Mouse (Mus musculus): ENCODE data around the gene Rims3. TPM values are rescaled to one million over a fixed set of nuclear protein-coding genes. Genes with fewer than 3 reads are reported as not detected.

The Rims3 gene
- total and polyA plus RNA-seq, 2 experiments from 2014 or later = 0.04 to 0.05 TPM

- Histone ChIP-seq H3K27ac (ENCODE audit: low read depth) (0 out of 2 replicates have a peak overlapping the region, but pooled peaks have one; percentile 30), H3K4me3 (ENCODE audit: low read depth, low read length) (no peak overlapping the region), H3K9ac (replicated peaks; ENCODE audit: low read depth, low read length) (no peak overlapping the region), H3K4me1 (ENCODE audit: control insufficient read depth, insufficient read depth) (peaks cover 24% of the 10 kb centered on the region), H3K27me3 (ENCODE audit: control insufficient read depth, insufficient read depth, low read length) (no peaks in the 10 kb centered on the region), H3K9me3 (replicated peaks; ENCODE audit: control insufficient read depth, low read length) (no peaks in the 10 kb centered on the region), H3K36me3 (replicated peaks; ENCODE audit: control insufficient read depth, insufficient read depth, low read length) (no peaks in the 10 kb centered on the region), H3K4me2 (ENCODE audit: low read depth, low read length) (no peak overlapping the region)
- TF ChIP-seq EP300 (IDR thresholded peaks at IDR 0.05; ENCODE audit: low read depth) (no peak), CTCF (IDR thresholded peaks at IDR 0.05; ENCODE audit: low read depth) (no peak)
- DNase-seq (ENCODE audit: low spot score) (no peak), ATAC-seq (ENCODE audit: insufficient read depth, low read depth) (no peak)
- 80% methylated on average over 2 of the region's 2 CpGs for WGBS
These were observed 32.3 kb upstream of the Rims3 start for GRCm38 (mm10) chr4:120822191-120822911.

- ATAC-seq (ENCODE audit: insufficient read depth, low read depth) (peak; percentile 93), DNase-seq (ENCODE audit: low spot score) (peak; percentile 92)
- peak overlapping the region; percentile 68 for H3K4me3 ChIP-seq (ENCODE audit: low read depth, low read length)
- H3K9ac ChIP-seq (replicated peaks; ENCODE audit: low read depth, low read length) = peak overlapping the region; percentile 96
- H3K36me3 ChIP-seq (replicated peaks; ENCODE audit: control insufficient read depth, insufficient read depth, low read length) = no peaks in the 10 kb centered on the region
- H3K27me3 ChIP-seq (ENCODE audit: control insufficient read depth, insufficient read depth, low read length) = no peaks in the 10 kb centered on the region
- H3K9me3 ChIP-seq (replicated peaks; ENCODE audit: control insufficient read depth, low read length) = no peaks in the 10 kb centered on the region
- H3K4me2 ChIP-seq (ENCODE audit: low read depth, low read length) = peak overlapping the region; percentile 72
- peaks cover 22% of the 10 kb centered on the region for H3K4me1 ChIP-seq (ENCODE audit: control insufficient read depth, insufficient read depth)
- peak overlapping the region; percentile 99 for H3K27ac ChIP-seq (ENCODE audit: low read depth)
- 0% methylated on average over 46 of the region's 53 CpGs for whole genome bisulfite sequencing
- TF ChIP-seq EP300 (IDR thresholded peaks at IDR 0.05; ENCODE audit: low read depth) = peak; percentile 93
- TF ChIP-seq CTCF (IDR thresholded peaks at IDR 0.05; ENCODE audit: low read depth) = no peak
These were observed 29.5 kb upstream of the Rims3 start for GRCm38 (mm10) chr4:120825100-120825553.

DNA sequence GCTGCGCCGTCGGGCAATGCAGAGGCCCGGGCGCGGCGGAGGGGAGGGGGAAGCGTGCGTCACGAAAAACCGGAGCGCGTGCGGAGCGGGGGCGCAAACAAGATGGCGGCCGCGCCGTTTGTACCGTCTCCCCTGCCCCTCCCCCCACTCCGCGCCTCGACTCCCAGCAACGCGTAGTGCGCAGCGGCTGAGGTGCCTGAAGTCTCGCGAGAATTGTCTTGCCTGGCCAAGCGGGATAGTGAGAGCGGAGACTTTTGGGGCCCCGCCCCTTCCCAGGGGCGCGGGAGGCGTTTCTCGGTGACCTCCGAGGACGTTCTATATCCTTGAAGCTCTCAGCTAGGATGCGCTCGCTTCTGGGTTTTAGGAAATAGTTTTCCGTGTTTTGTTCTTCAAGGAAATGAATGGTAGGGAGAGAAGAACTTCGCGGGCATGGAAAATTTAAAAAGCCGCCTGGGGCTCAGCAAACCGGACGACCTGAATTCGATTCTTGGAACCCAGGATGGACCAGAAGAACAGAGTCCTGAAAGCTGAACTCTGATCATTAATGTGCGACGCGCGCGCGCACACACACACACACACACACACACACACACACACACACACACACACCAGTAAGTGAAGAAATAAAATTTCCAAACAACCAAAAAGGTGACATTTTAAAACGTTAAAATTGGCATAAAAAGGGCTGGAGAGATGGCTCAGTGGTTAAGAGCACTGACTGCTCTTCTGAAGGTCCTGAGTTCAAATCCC is 28.9 kb upstream of the Rims3 start:
- Histone ChIP-seq H3K4me2 (ENCODE audit: low read depth, low read length) (peak overlapping the region; percentile 72), H3K36me3 (replicated peaks; ENCODE audit: control insufficient read depth, insufficient read depth, low read length) (no peaks in the 10 kb centered on the region), H3K4me1 (ENCODE audit: control insufficient read depth, insufficient read depth) (peaks cover 22% of the 10 kb centered on the region), H3K27me3 (ENCODE audit: control insufficient read depth, insufficient read depth, low read length) (no peaks in the 10 kb centered on the region), H3K9ac (replicated peaks; ENCODE audit: low read depth, low read length) (peak overlapping the region; percentile 96), H3K27ac (ENCODE audit: low read depth) (peak overlapping the region; percentile 99), H3K9me3 (replicated peaks; ENCODE audit: control insufficient read depth, low read length) (no peaks in the 10 kb centered on the region), H3K4me3 (ENCODE audit: low read depth, low read length) (peak overlapping the region; percentile 68)
- ATAC-seq (ENCODE audit: insufficient read depth, low read depth) = peak; percentile 97
- under 1% methylated on average over 47 of the region's 55 CpGs for WGBS
- TF ChIP-seq CTCF (IDR thresholded peaks at IDR 0.05; ENCODE audit: low read depth) = no peak
- TF ChIP-seq EP300 (IDR thresholded peaks at IDR 0.05; ENCODE audit: low read depth) = peak; percentile 85
- peak; percentile 100 for DNase-seq (ENCODE audit: low spot score)

- Histone ChIP-seq H3K27me3 (ENCODE audit: control insufficient read depth, insufficient read depth, low read length) (no peaks in the 10 kb centered on the region), H3K9ac (replicated peaks; ENCODE audit: low read depth, low read length) (no peak overlapping the region), H3K27ac (ENCODE audit: low read depth) (peak overlapping the region; percentile 99), H3K9me3 (replicated peaks; ENCODE audit: control insufficient read depth, low read length) (no peaks in the 10 kb centered on the region), H3K4me3 (ENCODE audit: low read depth, low read length) (no peak overlapping the region), H3K36me3 (replicated peaks; ENCODE audit: control insufficient read depth, insufficient read depth, low read length) (no peaks in the 10 kb centered on the region), H3K4me2 (ENCODE audit: low read depth, low read length) (peak overlapping the region; percentile 72; the same call in 1 of the 2 replicates), H3K4me1 (ENCODE audit: control insufficient read depth, insufficient read depth) (peaks cover 22% of the 10 kb centered on the region)
- no peak for TF ChIP-seq EP300 (IDR thresholded peaks at IDR 0.05; ENCODE audit: low read depth)
- TF ChIP-seq CTCF (IDR thresholded peaks at IDR 0.05; ENCODE audit: low read depth) = no peak
- ATAC-seq (ENCODE audit: insufficient read depth, low read depth) (no peak), DNase-seq (ENCODE audit: low spot score) (no peak)
- 94% methylated on average over 6 of the region's 6 CpGs for WGBS
These were observed 28.2 kb upstream of the Rims3 start for GRCm38 (mm10) chr4:120826418-120826817.

DNA sequence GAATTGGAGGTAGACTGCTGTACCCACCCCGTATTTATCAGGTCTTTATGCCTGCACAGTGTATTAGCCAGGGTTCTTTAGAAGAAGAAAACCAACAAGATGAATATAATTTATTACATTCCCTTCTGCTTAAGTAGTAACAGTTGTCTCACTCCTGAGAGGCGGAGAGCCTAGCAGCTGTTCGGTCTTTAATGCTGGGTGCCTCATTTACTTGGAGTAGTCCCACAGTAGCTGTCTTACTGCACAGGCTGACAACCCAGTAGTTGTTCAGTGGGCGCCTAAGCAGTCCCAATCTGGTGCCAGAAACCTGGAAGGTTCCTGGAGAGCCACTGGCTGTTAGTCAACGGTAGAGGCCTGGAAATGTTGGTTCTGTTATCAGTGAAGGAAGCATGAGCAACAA is 23.8 kb upstream of the Rims3 start:
- Histone ChIP-seq H3K9ac (replicated peaks; ENCODE audit: low read depth, low read length) (no peak overlapping the region), H3K36me3 (replicated peaks; ENCODE audit: control insufficient read depth, insufficient read depth, low read length) (no peaks in the 10 kb centered on the region), H3K27me3 (ENCODE audit: control insufficient read depth, insufficient read depth, low read length) (no peaks in the 10 kb centered on the region), H3K4me1 (ENCODE audit: control insufficient read depth, insufficient read depth) (no peaks in the 10 kb centered on the region), H3K27ac (ENCODE audit: low read depth) (no peak overlapping the region), H3K4me2 (ENCODE audit: low read depth, low read length) (no peak overlapping the region), H3K4me3 (ENCODE audit: low read depth, low read length) (no peak overlapping the region), H3K9me3 (replicated peaks; ENCODE audit: control insufficient read depth, low read length) (no peaks in the 10 kb centered on the region)
- ATAC-seq (ENCODE audit: insufficient read depth, low read depth) (no peak), DNase-seq (ENCODE audit: low spot score) (no peak)
- WGBS = 61% methylated on average over 5 of the region's 5 CpGs
- TF ChIP-seq EP300 (IDR thresholded peaks at IDR 0.05; ENCODE audit: low read depth) (no peak), CTCF (IDR thresholded peaks at IDR 0.05; ENCODE audit: low read depth) (no peak)

Data from heart, postnatal 0 days (tissue).